In genomic region chr13:113129974-113130373, GRCm38 (mm10) we compare ENCODE assay signal across 15 mouse cellular contexts. TPM values are rescaled to one million over a fixed set of nuclear protein-coding genes. Genes with fewer than 3 reads are reported as not detected.
DNase-seq lines count a peak whose midpoint lies in the region; ATAC-seq and TF ChIP-seq lines count a peak whose summit lies in the region.
"Had no signal": no experiment of that assay in that cellular context is flagged by ENCODE, and none has a peak within 500 bp of the region (broad histone marks: within the 10 kb centered on the region; RNA-seq: fewer than 3 reads in every experiment).

No protein-coding gene starts in this region.

- no peak overlapping the region for H3K27ac ChIP-seq in neural tube, embryonic 14.5 days (ENCODE audit: low read depth, low read length)
- no peak overlapping the region for H3K27ac ChIP-seq in hindbrain, embryonic 14.5 days
- H3K27ac ChIP-seq in liver, postnatal 0 days (ENCODE audit: low read depth) = no peak overlapping the region
- H3K27ac ChIP-seq: limb, embryonic 15.5 days; lung, embryonic 15.5 days; midbrain, embryonic 12.5 days had no signal

- DNase-seq in frontal cortex, postnatal 14 days (ENCODE audit: low spot score in 2 of 2) = no peak
- DNase-seq in neural tube, embryonic 10.5 days (ENCODE audit: extremely low spot score, low spot score) = no peak
- peak; percentile 53 for DNase-seq in hindbrain, embryonic 14.5 days (ENCODE audit: low spot score)
- DNase-seq in retina, postnatal 1 day = peak; percentile 22
- DNase-seq in ovary, postnatal 36 days (ENCODE audit: low spot score) = no peak
- no peak for DNase-seq in liver, postnatal 0 days
- DNase-seq: cerebellum, postnatal 25 days; kidney, adult 8-10 months had no signal

- H3K36me3 ChIP-seq in neural tube, embryonic 14.5 days (ENCODE audit: control insufficient read depth, insufficient read depth, low read length) = no peaks in the 10 kb centered on the region
- no peaks in the 10 kb centered on the region for H3K36me3 ChIP-seq in hindbrain, embryonic 14.5 days (replicated peaks; ENCODE audit: control insufficient read depth, insufficient read depth)
- no peaks in the 10 kb centered on the region for H3K36me3 ChIP-seq in liver, postnatal 0 days (replicated peaks; ENCODE audit: insufficient read depth, low read length)
- H3K36me3 ChIP-seq: limb, embryonic 15.5 days; lung, embryonic 15.5 days; midbrain, embryonic 12.5 days had no signal

- no peak overlapping the region for H3K4me2 ChIP-seq in neural tube, embryonic 14.5 days (ENCODE audit: low read depth, low read length)
- H3K4me2 ChIP-seq in hindbrain, embryonic 14.5 days (replicated peaks) = no peak overlapping the region
- H3K4me2 ChIP-seq in liver, postnatal 0 days (ENCODE audit: low read depth, low read length) = no peak overlapping the region
- H3K4me2 ChIP-seq: limb, embryonic 15.5 days; lung, embryonic 15.5 days; midbrain, embryonic 12.5 days had no signal

- no peak overlapping the region for H3K9ac ChIP-seq in neural tube, embryonic 14.5 days (replicated peaks; ENCODE audit: low read depth, low read length)
- H3K9ac ChIP-seq in hindbrain, embryonic 14.5 days = no peak overlapping the region
- no peak overlapping the region for H3K9ac ChIP-seq in liver, postnatal 0 days (replicated peaks)
- H3K9ac ChIP-seq: limb, embryonic 15.5 days; lung, embryonic 15.5 days; midbrain, embryonic 12.5 days had no signal

- no peak overlapping the region for H3K4me3 ChIP-seq in neural tube, embryonic 14.5 days (ENCODE audit: low read depth, low read length)
- H3K4me3 ChIP-seq in hindbrain, embryonic 14.5 days (replicated peaks; ENCODE audit: low read length) = no peak overlapping the region
- no peak overlapping the region for H3K4me3 ChIP-seq in liver, postnatal 0 days (ENCODE audit: low read depth, low read length)
- H3K4me3 ChIP-seq: erythroblast, embryonic 14.5 days; limb, embryonic 15.5 days; lung, embryonic 15.5 days; midbrain, embryonic 12.5 days had no signal

- peak; percentile 79; the same call in 1 of the 2 replicates for ATAC-seq in frontal cortex, adult (ENCODE audit: low TSS enrichment)
- peak; percentile 66; the same call in 1 of the 2 replicates for ATAC-seq in neural tube, embryonic 14.5 days (ENCODE audit: low read depth)
- peak; percentile 81 for ATAC-seq in hindbrain, embryonic 14.5 days (ENCODE audit: low FRiP score)
- ATAC-seq in liver, postnatal 0 days = no peak

- H3K27me3 ChIP-seq in neural tube, embryonic 14.5 days (ENCODE audit: control insufficient read depth, insufficient read depth, low read length) = no peaks in the 10 kb centered on the region
- H3K27me3 ChIP-seq in hindbrain, embryonic 14.5 days (ENCODE audit: control insufficient read depth, insufficient read depth, low read length) = no peaks in the 10 kb centered on the region
- H3K27me3 ChIP-seq in liver, postnatal 0 days (ENCODE audit: insufficient read depth, low read length) = no peaks in the 10 kb centered on the region
- H3K27me3 ChIP-seq: limb, embryonic 15.5 days; lung, embryonic 15.5 days; midbrain, embryonic 12.5 days had no signal

- H3K4me1 ChIP-seq in neural tube, embryonic 14.5 days (ENCODE audit: control insufficient read depth, insufficient read depth, low read length) = no peaks in the 10 kb centered on the region
- no peaks in the 10 kb centered on the region for H3K4me1 ChIP-seq in hindbrain, embryonic 14.5 days (replicated peaks; ENCODE audit: control insufficient read depth, insufficient read depth, low read length)
- no peaks in the 10 kb centered on the region for H3K4me1 ChIP-seq in liver, postnatal 0 days (ENCODE audit: insufficient read depth)
- H3K4me1 ChIP-seq: limb, embryonic 15.5 days; lung, embryonic 15.5 days; midbrain, embryonic 12.5 days had no signal

- TF ChIP-seq CTCF in liver, postnatal 0 days (IDR thresholded peaks at IDR 0.05; ENCODE audit: low read depth) = no peak

- 81% methylated on average over 1 of the region's 1 CpGs for WGBS in neural tube, embryonic 14.5 days
- 73% methylated on average over 1 of the region's 1 CpGs for WGBS in hindbrain, embryonic 14.5 days
- WGBS in liver, postnatal 0 days (ENCODE audit: insufficient replicate concordance) = 90% methylated on average over 1 of the region's 1 CpGs

- no peak for TF ChIP-seq EP300 in liver, postnatal 0 days (IDR thresholded peaks at IDR 0.05; ENCODE audit: low read depth)

- no peaks in the 10 kb centered on the region for H3K9me3 ChIP-seq in neural tube, embryonic 14.5 days (ENCODE audit: control insufficient read depth, low read length)
- H3K9me3 ChIP-seq in hindbrain, embryonic 14.5 days (ENCODE audit: control insufficient read depth, low read length) = no peaks in the 10 kb centered on the region
- H3K9me3 ChIP-seq in liver, postnatal 0 days (ENCODE audit: low read length) = no peaks in the 10 kb centered on the region
- H3K9me3 ChIP-seq: limb, embryonic 15.5 days; lung, embryonic 15.5 days; midbrain, embryonic 12.5 days had no signal

RNA-seq across cellular contexts. Expression of gene Gzma, which starts 29.2 kb away (rescaled TPM):
- not detected in 2 replicates for polyA plus RNA-seq in neural tube, embryonic 14.5 days (2014; fragmentation: Nextera tagmentation; extraction: Ambion mirVana)
- polyA plus RNA-seq in hindbrain, embryonic 14.5 days (2014; fragmentation: Nextera tagmentation; extraction: Ambion mirVana) = not detected in 2 replicates
- polyA plus RNA-seq in liver, postnatal 0 days (2015; fragmentation: Nextera tagmentation; extraction: Ambion mirVana) = 37.3 and 37.9 TPM in 2 replicates
- polyA plus RNA-seq: C2C12; erythroblast, embryonic 14.5 days; limb, embryonic 15.5 days; midbrain, embryonic 12.5 days had no signal

Comparison
In these comparisons a context has a peak if more than half of its experiments do, and no peak if none do; other contexts are left out.
1. DNase-seq: peak in hindbrain, embryonic 14.5 days (single experiment) and retina, postnatal 1 day (single experiment); none in frontal cortex, postnatal 14 days (0 of 2), neural tube, embryonic 10.5 days (single experiment), ovary, postnatal 36 days (single experiment) and liver, postnatal 0 days (single experiment).
2. RNA of gene Gzma, which starts 29.2 kb away (polyA plus RNA-seq): 37.3 to 37.9 TPM in liver, postnatal 0 days; not detected in neural tube, embryonic 14.5 days and not detected in hindbrain, embryonic 14.5 days; every median in the first group is over 10 times any median in the second.